Mouse (Mus musculus) naive thymus-derived CD4-positive, alpha-beta T cell, adult 5 months (primary cell): ENCODE results near the gene Bid. TPM values are rescaled to one million over a fixed set of nuclear protein-coding genes. Genes with fewer than 3 reads are reported as not detected.

Experiments
- polyA plus RNA-seq: library from polyadenylated mRNA; unstranded; fragments of 100-300 nt; shearing (Covaris generic); gene quantifications from one replicate; pipeline ENCODE4 v1.2.1, GENCODE M21; 2017

The Bid gene
- 13.1 TPM for polyA plus RNA-seq

GRCm38 (mm10) chr6:120916074-120916971, at the start of gene Bid:
TSS of gene Bid (minus strand) at chr6:120916853.

Other genes starting within 250 kb of the Bid start
- gene Slc25a18, start 143.3 kb downstream of the Bid start, polyA plus RNA-seq, result 0.17 TPM
- 150 TPM for gene Atp6v1e1, start 94.1 kb downstream of the Bid start, polyA plus RNA-seq
- gene Bcl2l13, start 80.6 kb downstream of the Bid start, polyA plus RNA-seq, result 41.1 TPM
- 12.9 TPM for gene Mical3, start 214.1 kb upstream of the Bid start, polyA plus RNA-seq